12 mouse cellular contexts compared by ENCODE assay signal in genomic region chr12:12685217-12685522, GRCm38 (mm10).
DNase-seq lines count a peak whose midpoint lies in the region; ATAC-seq and TF ChIP-seq lines count a peak whose summit lies in the region.
"Had no signal": no experiment of that assay in that cellular context is flagged by ENCODE, and none has a peak within 500 bp of the region (broad histone marks: within the 10 kb centered on the region; RNA-seq: fewer than 3 reads in every experiment).

No protein-coding gene starts in this region.

- H3K4me1 ChIP-seq in intestine, embryonic 14.5 days (replicated peaks; ENCODE audit: control insufficient read depth, insufficient read depth, low read length) = peaks cover 14% of the 10 kb centered on the region
- H3K4me1 ChIP-seq in intestine, postnatal 0 days (replicated peaks; ENCODE audit: control insufficient read depth, insufficient read depth, low read length) = peaks cover 9% of the 10 kb centered on the region; the same call in 1 of the 2 replicates
- H3K4me1 ChIP-seq in embryonic facial prominence, embryonic 11.5 days (ENCODE audit: control insufficient read depth, insufficient read depth, low read length) = peaks cover 4% of the 10 kb centered on the region; the same call in 1 of the 2 replicates
- peaks cover 23% of the 10 kb centered on the region for H3K4me1 ChIP-seq in embryonic facial prominence, embryonic 15.5 days
- H3K4me1 ChIP-seq in limb, embryonic 14.5 days (ENCODE audit: control insufficient read depth, insufficient read depth, low read length) = peaks cover 17% of the 10 kb centered on the region

- TF ChIP-seq CTCF in intestine, postnatal 0 days (IDR thresholded peaks at IDR 0.05; ENCODE audit: low read depth) = no peak

- H3K36me3 ChIP-seq in intestine, embryonic 14.5 days (ENCODE audit: control insufficient read depth, insufficient read depth, low read length) = no peaks in the 10 kb centered on the region
- H3K36me3 ChIP-seq in intestine, postnatal 0 days (ENCODE audit: control insufficient read depth, insufficient read depth) = no peaks in the 10 kb centered on the region
- H3K36me3 ChIP-seq in embryonic facial prominence, embryonic 11.5 days (replicated peaks; ENCODE audit: control insufficient read depth, insufficient read depth, low read depth, low read length) = no peaks in the 10 kb centered on the region
- H3K36me3 ChIP-seq in embryonic facial prominence, embryonic 15.5 days = no peaks in the 10 kb centered on the region
- H3K36me3 ChIP-seq in limb, embryonic 14.5 days (ENCODE audit: control insufficient read depth, insufficient read depth, low read length) = no peaks in the 10 kb centered on the region

- H3K4me2 ChIP-seq in intestine, embryonic 14.5 days (ENCODE audit: low read length) = peak overlapping the region; percentile 1; the same call in 1 of the 2 replicates
- no peak overlapping the region for H3K4me2 ChIP-seq in intestine, postnatal 0 days (replicated peaks; ENCODE audit: low read depth)
- no peak overlapping the region for H3K4me2 ChIP-seq in embryonic facial prominence, embryonic 11.5 days (ENCODE audit: low read depth, low read length)
- H3K4me2 ChIP-seq in embryonic facial prominence, embryonic 15.5 days (replicated peaks) = peak overlapping the region; percentile 35
- H3K4me2 ChIP-seq in limb, embryonic 14.5 days (replicated peaks; ENCODE audit: low read depth, low read length, severe bottlenecking) = peak overlapping the region; percentile 20; the same call in 1 of the 2 replicates
- H3K4me2 ChIP-seq: liver, embryonic 11.5 days had no signal

- 60% methylated on average over 7 of the region's 7 CpGs for WGBS in intestine, embryonic 14.5 days
- 59% methylated on average over 7 of the region's 7 CpGs for WGBS in intestine, postnatal 0 days
- 33% methylated on average over 7 of the region's 7 CpGs for WGBS in embryonic facial prominence, embryonic 11.5 days
- 23% methylated on average over 7 of the region's 7 CpGs for WGBS in embryonic facial prominence, embryonic 15.5 days
- WGBS in limb, embryonic 14.5 days = 43% methylated on average over 7 of the region's 7 CpGs

- TF ChIP-seq POLR2A in limb, embryonic 14.5 days (IDR thresholded peaks at IDR 0.05; ENCODE audit: borderline replicate concordance, extremely low read depth, insufficient read depth, insufficient read length) = no peak

- H3K27me3 ChIP-seq in intestine, embryonic 14.5 days (replicated peaks; ENCODE audit: control insufficient read depth, insufficient read depth, low read length) = no peaks in the 10 kb centered on the region
- no peaks in the 10 kb centered on the region for H3K27me3 ChIP-seq in intestine, postnatal 0 days (replicated peaks; ENCODE audit: control insufficient read depth, insufficient read depth, low read length)
- H3K27me3 ChIP-seq in embryonic facial prominence, embryonic 11.5 days (ENCODE audit: control insufficient read depth, insufficient read depth, low read length) = no peaks in the 10 kb centered on the region
- H3K27me3 ChIP-seq in embryonic facial prominence, embryonic 15.5 days = no peaks in the 10 kb centered on the region
- no peaks in the 10 kb centered on the region for H3K27me3 ChIP-seq in limb, embryonic 14.5 days (ENCODE audit: control insufficient read depth, insufficient read depth, low read length)

- no peak overlapping the region for H3K27ac ChIP-seq in intestine, embryonic 14.5 days (ENCODE audit: low read depth)
- H3K27ac ChIP-seq in intestine, postnatal 0 days (ENCODE audit: low read depth, low read length) = no peak overlapping the region; the same call in 1 of the 2 replicates
- H3K27ac ChIP-seq in embryonic facial prominence, embryonic 11.5 days (replicated peaks; ENCODE audit: low read depth, low read length) = no peak overlapping the region
- H3K27ac ChIP-seq in embryonic facial prominence, embryonic 15.5 days (replicated peaks) = no peak overlapping the region
- H3K27ac ChIP-seq in limb, embryonic 14.5 days (replicated peaks; ENCODE audit: low read depth, low read length) = no peak overlapping the region

- no peak overlapping the region for H3K9ac ChIP-seq in intestine, embryonic 14.5 days (ENCODE audit: low read length)
- H3K9ac ChIP-seq in intestine, postnatal 0 days (ENCODE audit: low read depth, low read length) = no peak overlapping the region
- no peak overlapping the region for H3K9ac ChIP-seq in embryonic facial prominence, embryonic 11.5 days (replicated peaks; ENCODE audit: low read length)
- no peak overlapping the region for H3K9ac ChIP-seq in embryonic facial prominence, embryonic 15.5 days
- H3K9ac ChIP-seq in limb, embryonic 14.5 days (ENCODE audit: low read depth, low read length, severe bottlenecking) = no peak overlapping the region

- no peaks in the 10 kb centered on the region for H3K9me3 ChIP-seq in intestine, embryonic 14.5 days (ENCODE audit: control insufficient read depth, low read length)
- no peaks in the 10 kb centered on the region for H3K9me3 ChIP-seq in intestine, postnatal 0 days (ENCODE audit: control insufficient read depth)
- no peaks in the 10 kb centered on the region for H3K9me3 ChIP-seq in embryonic facial prominence, embryonic 11.5 days (replicated peaks; ENCODE audit: control insufficient read depth, low read length)
- H3K9me3 ChIP-seq in embryonic facial prominence, embryonic 15.5 days (replicated peaks) = no peaks in the 10 kb centered on the region
- no peaks in the 10 kb centered on the region for H3K9me3 ChIP-seq in limb, embryonic 14.5 days (ENCODE audit: control insufficient read depth, low read length)

- H3K4me3 ChIP-seq in intestine, embryonic 14.5 days (ENCODE audit: low read depth, low read length) = no peak overlapping the region
- H3K4me3 ChIP-seq in intestine, postnatal 0 days (ENCODE audit: low read depth, low read length) = no peak overlapping the region
- no peak overlapping the region for H3K4me3 ChIP-seq in embryonic facial prominence, embryonic 11.5 days (ENCODE audit: low read depth, low read length)
- no peak overlapping the region for H3K4me3 ChIP-seq in embryonic facial prominence, embryonic 15.5 days (replicated peaks)
- H3K4me3 ChIP-seq in limb, embryonic 14.5 days (replicated peaks; ENCODE audit: low read length) = no peak overlapping the region

- ATAC-seq in intestine, embryonic 14.5 days (replicated peaks; ENCODE audit: low FRiP score, low TSS enrichment, low read depth) = no peak
- no peak for ATAC-seq in intestine, postnatal 0 days
- no peak for ATAC-seq in embryonic facial prominence, embryonic 11.5 days (replicated peaks; ENCODE audit: insufficient number of reproducible peaks, low FRiP score, low TSS enrichment, low read depth)
- ATAC-seq in embryonic facial prominence, embryonic 15.5 days (ENCODE audit: insufficient number of reproducible peaks, low FRiP score, low TSS enrichment, low read depth) = no peak
- peak; percentile 17; the same call in 1 of the 2 replicates for ATAC-seq in limb, embryonic 14.5 days (ENCODE audit: low FRiP score, low read depth)
- ATAC-seq in activated CD4-positive, CD25-positive, alpha-beta regulatory T cell, adult 4 months = no peak

- no peak for DNase-seq in intestine, embryonic 14.5 days (ENCODE audit: low spot score)
- peak; percentile 47 for DNase-seq in embryonic facial prominence, embryonic 11.5 days (ENCODE audit: low spot score)
- peak; percentile 49 for DNase-seq in limb, embryonic 14.5 days (ENCODE audit: low spot score)
- no peak for DNase-seq in natural killer cell, adult 2 months (ENCODE audit: low spot score in 2 of 2)
- DNase-seq: cerebellum, adult 8-10 months; gastrocnemius, postnatal 36 days; kidney, adult 9 months; lung, postnatal 36 days had no signal

Comparison
In these comparisons a context has a peak if more than half of its experiments do, and no peak if none do; other contexts are left out.
1. H3K4me2 ChIP-seq: peak in intestine, embryonic 14.5 days (single experiment), embryonic facial prominence, embryonic 15.5 days (single experiment) and limb, embryonic 14.5 days (single experiment); none in intestine, postnatal 0 days (single experiment) and embryonic facial prominence, embryonic 11.5 days (single experiment).
2. DNase-seq: peak in embryonic facial prominence, embryonic 11.5 days (single experiment) and limb, embryonic 14.5 days (single experiment); none in intestine, embryonic 14.5 days (single experiment) and natural killer cell, adult 2 months (0 of 2).